Mouse (Mus musculus): Measurements from ENCODE around the gene Arnt. TPM values are rescaled to one million over a fixed set of nuclear protein-coding genes. Genes with fewer than 3 reads are reported as not detected.

The Arnt gene
- polyA plus RNA-seq, 1 experiment, result 18.3 TPM

DNA sequence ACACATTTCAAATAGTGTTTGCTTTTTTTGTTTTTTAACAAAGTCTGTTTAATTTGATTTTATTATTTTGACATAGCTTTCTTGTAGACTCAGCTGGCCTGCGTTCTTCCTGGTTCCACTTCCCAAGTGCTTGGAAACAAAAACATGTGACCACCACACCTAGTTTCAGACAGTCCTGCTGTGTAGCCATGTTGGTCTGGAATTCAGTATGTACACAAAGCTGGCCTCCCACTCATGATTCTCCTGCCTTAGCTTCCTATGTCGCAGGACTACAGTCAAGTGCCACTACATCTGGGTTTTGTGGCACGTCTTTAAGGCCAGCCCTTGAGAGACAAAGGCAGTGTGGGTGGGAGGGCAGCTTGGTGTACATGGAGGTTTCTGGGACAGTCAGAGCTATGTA is 16.7 kb downstream of the Arnt start:
- TF ChIP-seq POLR2A (IDR thresholded peaks at IDR 0.05; ENCODE audit: borderline replicate concordance, control insufficient read depth, low read depth, low read length), result no peak
- TF ChIP-seq CTCF (IDR thresholded peaks at IDR 0.05; ENCODE audit: control insufficient read depth, insufficient read depth, low read length), result no peak
- H3K27ac ChIP-seq (ENCODE audit: control insufficient read depth, insufficient read depth, low read depth, low read length, poor library complexity), result no peak overlapping the region
- H3K4me3 ChIP-seq (replicated peaks; ENCODE audit: control insufficient read depth, low read depth, low read length), result no peak overlapping the region
- WGBS, result 94% methylated on average over 3 of the region's 3 CpGs
- no peaks in the 10 kb centered on the region for H3K4me1 ChIP-seq (ENCODE audit: control insufficient read depth, insufficient read depth, low read length)

DNA sequence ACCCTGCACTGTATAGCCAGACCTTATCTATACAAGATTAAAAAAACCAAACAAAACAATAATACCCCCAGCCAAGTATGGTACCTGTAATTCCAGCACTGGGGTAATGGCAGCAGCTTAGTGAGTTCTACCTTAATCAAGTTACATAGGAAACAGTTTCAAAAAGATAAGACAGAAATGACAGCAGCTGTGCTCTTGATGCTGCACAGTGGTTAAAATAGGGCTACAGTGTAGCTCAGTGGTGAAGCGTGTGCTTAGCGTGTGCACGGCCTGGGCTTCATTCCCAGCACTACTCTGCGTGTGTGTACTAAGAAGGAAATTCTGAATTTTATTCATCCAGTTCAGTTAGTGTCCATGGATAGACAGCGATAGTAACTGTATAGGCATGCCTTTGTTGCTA is 22.2 kb downstream of the Arnt start:
- H3K4me1 ChIP-seq (ENCODE audit: control insufficient read depth, insufficient read depth, low read length), result no peaks in the 10 kb centered on the region; the same call in 1 of the 2 replicates

DNA sequence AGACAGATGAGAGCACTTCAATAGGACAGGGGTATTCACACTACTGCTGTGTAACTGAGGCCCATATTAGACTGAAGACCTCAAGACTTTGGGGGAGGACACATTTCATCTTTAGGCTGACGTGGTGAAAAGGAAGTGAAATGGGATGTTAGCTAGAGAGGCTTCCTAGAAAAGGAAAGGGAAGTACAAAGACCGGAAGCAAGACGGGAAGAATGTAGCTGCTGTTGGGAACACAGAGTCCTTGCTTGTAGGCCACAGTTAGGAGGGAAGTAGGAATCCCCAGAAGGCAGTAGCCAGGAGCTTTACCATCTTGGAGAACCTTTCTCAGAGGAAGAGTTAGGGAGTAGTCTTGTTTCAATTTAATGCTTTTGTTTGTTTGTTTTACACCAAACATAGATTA is 23.6 kb downstream of the Arnt start:
- TF ChIP-seq POLR2A (IDR thresholded peaks at IDR 0.05; ENCODE audit: borderline replicate concordance, control insufficient read depth, low read depth, low read length) (no peak), CTCF (IDR thresholded peaks at IDR 0.05; ENCODE audit: control insufficient read depth, insufficient read depth, low read length) (no peak)
- H3K27ac ChIP-seq (ENCODE audit: control insufficient read depth, insufficient read depth, low read depth, low read length, poor library complexity), result no peak overlapping the region
- no peak overlapping the region for H3K4me3 ChIP-seq (replicated peaks; ENCODE audit: control insufficient read depth, low read depth, low read length)
- 29% methylated on average over 3 of the region's 3 CpGs for WGBS
- no peaks in the 10 kb centered on the region; the same call in 1 of the 2 replicates for H3K4me1 ChIP-seq (ENCODE audit: control insufficient read depth, insufficient read depth, low read length)

More for the DNA sequence above, 22.2 kb downstream of the Arnt start:
- 80% methylated on average over 5 of the region's 5 CpGs for WGBS
- Histone ChIP-seq H3K27ac (ENCODE audit: control insufficient read depth, insufficient read depth, low read depth, low read length, poor library complexity) (no peak overlapping the region), H3K4me3 (replicated peaks; ENCODE audit: control insufficient read depth, low read depth, low read length) (no peak overlapping the region)
- TF ChIP-seq CTCF (IDR thresholded peaks at IDR 0.05; ENCODE audit: control insufficient read depth, insufficient read depth, low read length), result no peak
- no peak for TF ChIP-seq POLR2A (IDR thresholded peaks at IDR 0.05; ENCODE audit: borderline replicate concordance, control insufficient read depth, low read depth, low read length)

DNA sequence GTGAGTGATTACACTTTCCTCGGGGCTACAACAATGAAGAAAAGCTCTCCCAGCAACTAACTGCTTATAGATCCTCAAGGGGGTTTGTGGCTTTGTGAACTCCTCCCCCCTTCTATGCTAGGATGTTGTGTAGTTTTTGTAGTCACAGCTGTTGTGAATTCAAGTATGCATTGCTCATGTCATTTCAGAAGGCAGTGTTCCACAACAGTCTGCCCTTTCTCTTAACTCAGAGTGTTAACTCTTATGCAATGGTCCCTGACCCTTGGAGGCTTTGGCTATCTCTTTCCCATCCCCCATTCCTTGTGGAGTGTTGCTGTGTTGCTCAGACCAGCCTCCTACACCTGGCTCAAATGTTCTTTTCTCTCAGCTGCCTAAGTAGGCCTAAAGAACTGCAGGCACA is 25.2 kb downstream of the Arnt start:
- 57% methylated on average over 1 of the region's 1 CpGs for WGBS
- H3K4me3 ChIP-seq (replicated peaks; ENCODE audit: control insufficient read depth, low read depth, low read length), result no peak overlapping the region
- no peaks in the 10 kb centered on the region; the same call in 1 of the 2 replicates for H3K4me1 ChIP-seq (ENCODE audit: control insufficient read depth, insufficient read depth, low read length)
- no peak overlapping the region for H3K27ac ChIP-seq (ENCODE audit: control insufficient read depth, insufficient read depth, low read depth, low read length, poor library complexity)
- TF ChIP-seq CTCF (IDR thresholded peaks at IDR 0.05; ENCODE audit: control insufficient read depth, insufficient read depth, low read length) (no peak), POLR2A (IDR thresholded peaks at IDR 0.05; ENCODE audit: borderline replicate concordance, control insufficient read depth, low read depth, low read length) (no peak)

DNA sequence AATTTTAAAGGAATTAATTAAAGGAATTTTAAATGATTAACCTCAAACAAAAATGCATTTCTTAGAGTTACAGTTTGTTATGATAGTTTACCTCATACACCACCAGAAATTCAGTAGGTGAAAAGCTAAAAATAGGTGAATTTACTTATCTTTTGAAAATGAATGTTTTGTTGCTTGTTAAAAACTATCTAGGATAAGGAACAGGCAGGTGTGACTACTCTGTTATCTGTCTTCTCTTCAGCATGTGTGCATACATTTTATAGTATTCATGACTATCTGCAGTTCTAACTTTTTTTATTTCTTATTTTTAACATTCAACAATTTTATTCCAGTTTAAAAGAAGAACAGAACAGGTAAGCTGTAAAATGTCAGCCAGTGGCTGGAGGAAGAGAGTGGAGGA is 29.7 kb downstream of the Arnt start:
- Histone ChIP-seq H3K4me3 (replicated peaks; ENCODE audit: control insufficient read depth, low read depth, low read length) (no peak overlapping the region), H3K27ac (ENCODE audit: control insufficient read depth, insufficient read depth, low read depth, low read length, poor library complexity) (no peak overlapping the region), H3K4me1 (ENCODE audit: control insufficient read depth, insufficient read depth, low read length) (no peaks in the 10 kb centered on the region; the same call in 1 of the 2 replicates)
- TF ChIP-seq CTCF (IDR thresholded peaks at IDR 0.05; ENCODE audit: control insufficient read depth, insufficient read depth, low read length) (no peak), POLR2A (IDR thresholded peaks at IDR 0.05; ENCODE audit: borderline replicate concordance, control insufficient read depth, low read depth, low read length) (no peak)

DNA sequence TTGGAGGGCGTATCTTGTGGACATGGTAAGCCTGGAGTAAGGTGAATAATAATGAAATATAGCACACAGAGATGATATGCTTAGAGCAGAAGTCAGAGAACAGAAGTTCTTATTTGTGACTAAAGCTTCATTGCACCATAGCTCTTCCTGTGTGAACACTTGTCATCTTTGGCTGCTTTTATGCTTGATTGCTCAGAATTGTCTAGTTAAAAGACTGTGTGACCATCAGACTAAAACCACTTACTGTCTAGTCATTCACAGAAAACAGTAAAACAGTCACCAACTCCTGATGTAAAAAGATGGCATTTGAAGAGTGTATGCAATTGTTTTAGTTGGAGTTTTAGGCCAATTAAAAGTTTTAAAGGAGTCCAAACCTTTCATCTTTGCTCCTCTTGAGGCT is 44.8 kb downstream of the Arnt start:
- 78% methylated on average over 1 of the region's 1 CpGs for WGBS

GRCm38 (mm10) chr3:95486421-95486820 is 52.2 kb downstream of the Arnt start:
- 12% methylated on average over 2 of the region's 2 CpGs for WGBS
- Histone ChIP-seq H3K4me1 (ENCODE audit: control insufficient read depth, insufficient read depth, low read length) (no peaks in the 10 kb centered on the region), H3K27ac (ENCODE audit: control insufficient read depth, insufficient read depth, low read depth, low read length, poor library complexity) (no peak overlapping the region), H3K4me3 (replicated peaks; ENCODE audit: control insufficient read depth, low read depth, low read length) (no peak overlapping the region)
- TF ChIP-seq CTCF (IDR thresholded peaks at IDR 0.05; ENCODE audit: control insufficient read depth, insufficient read depth, low read length), result no peak
- no peak for TF ChIP-seq POLR2A (IDR thresholded peaks at IDR 0.05; ENCODE audit: borderline replicate concordance, control insufficient read depth, low read depth, low read length)

More for the DNA sequence above, 44.8 kb downstream of the Arnt start:
- no peak for TF ChIP-seq CTCF (IDR thresholded peaks at IDR 0.05; ENCODE audit: control insufficient read depth, insufficient read depth, low read length)
- TF ChIP-seq POLR2A (IDR thresholded peaks at IDR 0.05; ENCODE audit: borderline replicate concordance, control insufficient read depth, low read depth, low read length), result no peak
- no peaks in the 10 kb centered on the region for H3K4me1 ChIP-seq (ENCODE audit: control insufficient read depth, insufficient read depth, low read length)
- no peak overlapping the region for H3K27ac ChIP-seq (ENCODE audit: control insufficient read depth, insufficient read depth, low read depth, low read length, poor library complexity)
- no peak overlapping the region for H3K4me3 ChIP-seq (replicated peaks; ENCODE audit: control insufficient read depth, low read depth, low read length)

DNA sequence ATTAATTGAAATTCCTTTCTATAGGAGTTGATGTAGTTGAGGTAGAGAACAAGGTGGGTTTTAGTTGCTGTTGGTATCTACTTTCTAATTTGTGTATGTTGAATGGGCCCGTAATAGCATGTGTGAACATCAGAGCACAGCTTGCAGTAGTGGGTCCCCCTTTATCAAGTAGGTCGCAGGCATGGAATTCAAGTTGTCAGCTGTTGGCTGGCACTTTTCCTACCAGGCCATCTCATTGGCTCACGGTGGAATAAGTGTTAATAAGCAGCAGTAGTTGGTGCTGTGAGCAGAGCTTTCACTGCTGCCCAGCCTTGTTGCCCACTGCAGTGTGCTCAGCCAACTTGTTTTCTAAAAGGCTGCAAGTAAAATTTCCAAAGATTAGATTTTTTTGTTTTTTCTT is 54.5 kb downstream of the Arnt start:
- WGBS, result 83% methylated on average over 3 of the region's 3 CpGs
- H3K4me3 ChIP-seq (replicated peaks; ENCODE audit: control insufficient read depth, low read depth, low read length), result no peak overlapping the region
- no peak overlapping the region for H3K27ac ChIP-seq (ENCODE audit: control insufficient read depth, insufficient read depth, low read depth, low read length, poor library complexity)
- no peak for TF ChIP-seq CTCF (IDR thresholded peaks at IDR 0.05; ENCODE audit: control insufficient read depth, insufficient read depth, low read length)
- TF ChIP-seq POLR2A (IDR thresholded peaks at IDR 0.05; ENCODE audit: borderline replicate concordance, control insufficient read depth, low read depth, low read length), result no peak
- H3K4me1 ChIP-seq (ENCODE audit: control insufficient read depth, insufficient read depth, low read length), result no peaks in the 10 kb centered on the region

DNA sequence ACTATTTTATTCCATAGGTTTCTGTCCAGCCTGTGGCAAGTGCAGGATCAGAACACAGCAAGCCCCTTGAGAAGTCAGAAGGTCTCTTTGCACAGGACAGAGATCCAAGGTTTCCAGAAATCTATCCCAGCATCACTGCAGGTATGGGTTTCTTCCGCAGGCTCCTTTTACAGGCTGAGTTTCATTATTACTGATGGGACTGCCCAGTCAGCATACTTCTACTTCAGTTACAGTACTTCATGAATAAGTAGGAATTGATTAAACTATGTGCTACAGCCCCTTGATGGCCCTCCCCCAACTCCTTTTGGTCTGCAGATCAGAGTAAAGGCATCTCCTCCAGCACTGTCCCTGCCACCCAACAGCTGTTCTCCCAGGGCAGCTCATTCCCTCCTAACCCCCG is 56.0 kb downstream of the Arnt start:
- no peak overlapping the region for H3K4me3 ChIP-seq (replicated peaks; ENCODE audit: control insufficient read depth, low read depth, low read length)
- H3K4me1 ChIP-seq (ENCODE audit: control insufficient read depth, insufficient read depth, low read length), result no peaks in the 10 kb centered on the region
- WGBS, result 94% methylated on average over 2 of the region's 2 CpGs
- TF ChIP-seq CTCF (IDR thresholded peaks at IDR 0.05; ENCODE audit: control insufficient read depth, insufficient read depth, low read length) (no peak), POLR2A (IDR thresholded peaks at IDR 0.05; ENCODE audit: borderline replicate concordance, control insufficient read depth, low read depth, low read length) (no peak)
- no peak overlapping the region for H3K27ac ChIP-seq (ENCODE audit: control insufficient read depth, insufficient read depth, low read depth, low read length, poor library complexity)

Data from bone marrow, adult 2 months (tissue).